Mouse (Mus musculus): ENCODE measurements at regions not wholly inside any gene's neighbourhood (a gene's known extent, or its start where the extent isn't known, plus 50 kb on each side); places are given as distances from the start of the nearest gene placed in this dataset.

- TF ChIP-seq POLR2A (IDR thresholded peaks at IDR 0.05; ENCODE audit: insufficient read depth, low read depth, low read length) (no peak), CTCF (IDR thresholded peaks at IDR 0.05) (no peak)
Measured at GRCm38 (mm10) chr2:166330364-166330763, 174.9 kb upstream of the Sulf2 start.

All from heart, adult 2 months (tissue).